Mouse (Mus musculus) ovary, postnatal 36 days (tissue): ENCODE measurements at regions not wholly inside any gene's neighbourhood (a gene's known extent, or its start where the extent isn't known, plus 50 kb on each side); places are given as distances from the start of the nearest gene placed in this dataset.

Experiments used
- DNase-seq: peaks from one replicate; pipeline ENCODE4 v3.0.0; 2022; ENCODE audit warnings: low spot score, mixed read lengths

- no peak for DNase-seq
These were observed 572.3 kb downstream of the Bnc2 start for GRCm38 (mm10) chr4:84102736-84103135.

- no peak for DNase-seq
These were observed 566.5 kb downstream of the Bnc2 start for GRCm38 (mm10) chr4:84108592-84108991.

- DNase-seq = no peak
These were observed 565.1 kb downstream of the Bnc2 start for GRCm38 (mm10) chr4:84109771-84110503.

GRCm38 (mm10) chr4:84114162-84115040, 560.7 kb downstream of the Bnc2 start:
- no peak for DNase-seq

GRCm38 (mm10) chr4:84118284-84118919, 556.7 kb downstream of the Bnc2 start:
- DNase-seq = no peak

- DNase-seq = no peak
These were observed 555.5 kb downstream of the Bnc2 start for GRCm38 (mm10) chr4:84119616-84120015.

GRCm38 (mm10) chr4:84120330-84120729, 554.7 kb downstream of the Bnc2 start:
- no peak for DNase-seq

- no peak for DNase-seq
These were observed 553.6 kb downstream of the Bnc2 start for GRCm38 (mm10) chr4:84121442-84121841.

GRCm38 (mm10) chr4:84126400-84126799, 548.7 kb downstream of the Bnc2 start:
- no peak for DNase-seq

GRCm38 (mm10) chr4:84127380-84127779, 547.7 kb downstream of the Bnc2 start:
- DNase-seq = no peak

GRCm38 (mm10) chr4:84130840-84131547, 544.1 kb downstream of the Bnc2 start:
- DNase-seq = no peak

GRCm38 (mm10) chr4:84135740-84136139, 539.3 kb downstream of the Bnc2 start:
- DNase-seq = no peak

- DNase-seq = no peak
These were observed 537.7 kb downstream of the Bnc2 start for GRCm38 (mm10) chr4:84137171-84137919.

- DNase-seq = no peak
These were observed 525.7 kb downstream of the Bnc2 start for GRCm38 (mm10) chr4:84149149-84150050.

GRCm38 (mm10) chr4:84150698-84151097, 524.4 kb downstream of the Bnc2 start:
- no peak for DNase-seq

- no peak for DNase-seq
These were observed 523.8 kb downstream of the Bnc2 start for GRCm38 (mm10) chr4:84151247-84151646.

- no peak for DNase-seq
These were observed 523.1 kb downstream of the Bnc2 start for GRCm38 (mm10) chr4:84151971-84152450.

GRCm38 (mm10) chr4:84153571-84153970, 521.5 kb downstream of the Bnc2 start:
- no peak for DNase-seq

GRCm38 (mm10) chr4:84157911-84158647, 517.0 kb downstream of the Bnc2 start:
- no peak for DNase-seq
